Mouse (Mus musculus) cerebellum, adult 2 months (tissue): ENCODE results near the gene Phxr2. TPM values are rescaled to one million over a fixed set of nuclear protein-coding genes. Genes with fewer than 3 reads are reported as not detected.
A peak's percentile ranks its signal among the peaks of the same experiment; 100 is the strongest.

Experiments
- DNase-seq, 2 experiments: peaks; one replicate each; pipeline ENCODE4 v3.0.0; 2021
- H3K27ac ChIP-seq: fragments of 200-500 bp; 2 replicates; pipeline ENCODE4 v1.5.1; 2012; ENCODE audit warnings: low read length, control low read depth, inconsistent platforms; ENCODE audit not compliant: insufficient read depth
- H3K27me3 ChIP-seq: fragments of 200-500 bp; 2 replicates; pipeline ENCODE4 v1.6.1; 2012; ENCODE audit warnings: inconsistent platforms, mild to moderate bottlenecking, low read length, moderate library complexity; ENCODE audit not compliant: control insufficient read depth, insufficient read depth
- H3K4me1 ChIP-seq: fragments of 200-500 bp; 2 replicates; pipeline ENCODE4 v1.6.1; 2011; ENCODE audit warnings: low read length; ENCODE audit not compliant: control insufficient read depth, insufficient read depth
- H3K4me3 ChIP-seq: fragments of 200-500 bp; replicated peaks from 2 replicates; pipeline ENCODE3; 2011; ENCODE audit warnings: mild to moderate bottlenecking, low read depth, low read length, control low read depth; ENCODE audit not compliant: insufficient read depth
- CTCF ChIP-seq: fragments of 200-500 bp; IDR thresholded peaks from 2 replicates; pipeline ENCODE4 v1.5.1; 2011; ENCODE audit warnings: low read depth, mild to moderate bottlenecking, control low read depth, low read length, moderate library complexity, borderline replicate concordance; ENCODE audit not compliant: insufficient read depth
- POLR2A ChIP-seq: fragments of 200-500 bp; IDR thresholded peaks from 2 replicates; pipeline ENCODE4 v1.6.1; 2011; ENCODE audit warnings: low read length, control low read depth, borderline replicate concordance; ENCODE audit not compliant: insufficient read depth
- WGBS: fragments of 180-500 bp; shearing (Covaris S2); methylation state at CpG from one replicate; pipeline ENCODE4 v1.1.7; 2018; 5-methylcytosine and 5-hydroxymethylcytosine counted together
- polyA plus RNA-seq: library from polyadenylated mRNA; depleted of rRNA; stranded (reverse); fragments of >200 nt; gene quantifications from 2 replicates; pipeline ENCODE4 v1.2.3, GENCODE M21; 2012

Gene Phxr2
- polyA plus RNA-seq, 1 experiment: not detected

GRCm38 (mm10) chr10:99116237-99116632 lies 9.9 kb downstream of the Phxr2 start:
- 84% methylated on average over 8 of the region's 8 CpGs for WGBS
- no peak for DNase-seq
- H3K27me3 ChIP-seq: no peaks in the 10 kb centered on the region
- no peaks in the 10 kb centered on the region for H3K4me1 ChIP-seq
- no peak overlapping the region for H3K27ac ChIP-seq
- H3K4me3 ChIP-seq: no peak overlapping the region
- TF ChIP-seq CTCF (no peak), POLR2A (no peak)

DNA sequence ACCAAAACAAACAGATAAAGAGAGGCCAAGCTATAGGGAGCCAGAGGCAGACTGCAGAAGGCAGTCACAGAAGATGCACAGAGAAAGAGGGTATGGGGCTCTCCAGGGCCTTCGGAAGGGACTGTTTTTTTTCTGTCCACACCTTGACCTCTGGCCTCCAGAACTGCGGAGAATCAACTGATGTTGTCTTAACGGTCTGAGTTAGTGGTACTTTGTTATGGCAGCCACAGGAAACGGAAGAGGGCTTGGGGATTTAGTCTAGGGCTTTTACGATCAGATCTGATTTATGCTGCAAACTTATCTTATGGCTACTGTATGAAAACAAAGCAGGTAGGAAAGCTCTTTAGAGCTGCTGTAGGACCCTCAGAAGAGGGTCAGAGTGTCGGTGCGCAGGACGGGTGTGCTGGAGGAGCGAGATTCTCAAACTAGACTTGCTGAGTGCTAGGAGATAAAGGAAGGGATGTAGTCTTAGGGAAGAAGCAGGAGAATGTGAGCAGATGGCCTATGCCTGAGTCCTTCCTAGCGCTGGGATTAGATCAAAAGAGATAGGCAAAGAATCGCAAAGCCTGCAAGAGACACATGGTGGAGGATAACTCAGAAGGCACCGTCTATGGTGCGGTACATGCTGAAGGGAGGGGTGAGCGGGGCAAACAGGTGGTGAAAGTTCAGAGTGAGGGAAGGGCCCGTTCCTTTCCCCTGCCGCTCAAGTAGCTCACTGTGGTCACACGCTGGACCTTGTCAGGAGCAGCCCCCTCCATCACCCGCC lies 10.5 kb downstream of the Phxr2 start:
- WGBS: 71% methylated on average over 18 of the region's 18 CpGs
- Histone ChIP-seq H3K27ac (no peak overlapping the region), H3K4me1 (no peaks in the 10 kb centered on the region), H3K27me3 (no peaks in the 10 kb centered on the region), H3K4me3 (no peak overlapping the region)
- DNase-seq: no peak
- no peak for TF ChIP-seq CTCF
- no peak for TF ChIP-seq POLR2A

DNA sequence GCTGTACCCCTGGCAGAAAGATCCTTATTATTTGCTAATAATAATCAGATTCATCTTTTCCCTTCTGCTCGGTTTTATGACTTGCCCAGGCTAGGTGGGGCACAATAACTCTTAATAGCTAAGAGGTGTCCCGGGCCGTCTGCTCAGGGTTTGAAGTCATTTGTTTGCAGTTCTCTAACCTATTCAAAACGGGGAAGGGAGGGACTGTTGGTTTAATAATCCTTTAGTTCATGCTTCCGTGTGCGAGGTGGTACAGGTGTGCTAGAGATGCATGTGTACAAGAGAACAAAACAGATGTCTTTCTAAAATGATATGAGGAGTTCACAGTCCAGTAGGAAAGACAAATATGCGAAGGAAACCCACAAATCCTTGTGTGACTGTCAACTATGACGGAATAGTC lies 11.8 kb downstream of the Phxr2 start:
- WGBS: 90% methylated on average over 8 of the region's 8 CpGs
- Histone ChIP-seq H3K4me1 (no peaks in the 10 kb centered on the region), H3K27ac (no peak overlapping the region), H3K4me3 (no peak overlapping the region), H3K27me3 (no peaks in the 10 kb centered on the region)
- TF ChIP-seq CTCF: no peak
- TF ChIP-seq POLR2A: no peak
- no peak for DNase-seq

- TF ChIP-seq CTCF: no peak
- TF ChIP-seq POLR2A: no peak
- Histone ChIP-seq H3K27ac (no peak overlapping the region), H3K4me3 (no peak overlapping the region), H3K27me3 (no peaks in the 10 kb centered on the region), H3K4me1 (no peaks in the 10 kb centered on the region)
- 47% methylated on average over 3 of the region's 3 CpGs for WGBS
- DNase-seq: no peak
These were observed 12.6 kb downstream of the Phxr2 start for GRCm38 (mm10) chr10:99113533-99113932.

DNA sequence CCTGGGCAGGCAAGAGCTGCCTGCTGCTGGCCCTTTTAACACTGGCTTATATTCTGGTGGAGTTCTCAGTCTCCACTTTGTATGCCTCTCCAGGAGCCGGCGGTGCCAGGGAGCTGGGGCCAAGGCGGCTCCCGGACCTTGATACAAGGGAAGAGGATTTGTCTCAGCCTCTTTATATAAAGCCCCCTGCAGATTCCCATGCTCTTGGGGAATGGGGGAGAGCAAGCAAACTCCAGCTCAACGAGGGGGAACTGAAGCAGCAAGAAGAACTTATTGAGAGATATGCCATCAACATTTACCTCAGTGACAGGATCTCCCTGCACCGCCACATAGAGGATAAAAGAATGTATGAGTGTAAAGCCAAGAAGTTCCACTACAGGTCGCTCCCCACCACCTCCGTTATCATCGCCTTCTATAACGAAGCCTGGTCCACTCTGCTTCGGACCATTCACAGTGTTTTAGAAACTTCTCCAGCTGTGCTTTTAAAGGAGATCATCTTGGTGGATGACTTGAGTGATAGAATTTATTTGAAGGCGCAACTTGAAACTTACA lies 17.6 kb downstream of the Phxr2 start:
- H3K4me1 ChIP-seq: no peaks in the 10 kb centered on the region; the same call in 1 of the 2 replicates
- WGBS: 37% methylated on average over 12 of the region's 12 CpGs
- TF ChIP-seq POLR2A (no peak), CTCF (no peak)
- no peaks in the 10 kb centered on the region for H3K27me3 ChIP-seq
- peak overlapping the region; percentile 83 for H3K4me3 ChIP-seq
- no peak overlapping the region for H3K27ac ChIP-seq
- DNase-seq: peak in 1 of 2 experiments; percentile 26

- Histone ChIP-seq H3K27me3 (no peaks in the 10 kb centered on the region), H3K4me1 (no peaks in the 10 kb centered on the region; the same call in 1 of the 2 replicates), H3K4me3 (peak within 1 kb of the TSS; percentile 83), H3K27ac (peak within 1 kb of the TSS; percentile 57)
- under 1% methylated on average over 22 of the region's 22 CpGs for WGBS
- TF ChIP-seq POLR2A (no peak), CTCF (peak; percentile 50; the same call in 1 of the 2 replicates)
- peak; percentile 64 to 70 for DNase-seq
These were observed 18.2 kb downstream of the Phxr2 start, which contains the start of gene Galnt4 for GRCm38 (mm10) chr10:99107964-99108363. Gene Galnt4, plus strand, starts transcription at chr10:99108159.

DNA sequence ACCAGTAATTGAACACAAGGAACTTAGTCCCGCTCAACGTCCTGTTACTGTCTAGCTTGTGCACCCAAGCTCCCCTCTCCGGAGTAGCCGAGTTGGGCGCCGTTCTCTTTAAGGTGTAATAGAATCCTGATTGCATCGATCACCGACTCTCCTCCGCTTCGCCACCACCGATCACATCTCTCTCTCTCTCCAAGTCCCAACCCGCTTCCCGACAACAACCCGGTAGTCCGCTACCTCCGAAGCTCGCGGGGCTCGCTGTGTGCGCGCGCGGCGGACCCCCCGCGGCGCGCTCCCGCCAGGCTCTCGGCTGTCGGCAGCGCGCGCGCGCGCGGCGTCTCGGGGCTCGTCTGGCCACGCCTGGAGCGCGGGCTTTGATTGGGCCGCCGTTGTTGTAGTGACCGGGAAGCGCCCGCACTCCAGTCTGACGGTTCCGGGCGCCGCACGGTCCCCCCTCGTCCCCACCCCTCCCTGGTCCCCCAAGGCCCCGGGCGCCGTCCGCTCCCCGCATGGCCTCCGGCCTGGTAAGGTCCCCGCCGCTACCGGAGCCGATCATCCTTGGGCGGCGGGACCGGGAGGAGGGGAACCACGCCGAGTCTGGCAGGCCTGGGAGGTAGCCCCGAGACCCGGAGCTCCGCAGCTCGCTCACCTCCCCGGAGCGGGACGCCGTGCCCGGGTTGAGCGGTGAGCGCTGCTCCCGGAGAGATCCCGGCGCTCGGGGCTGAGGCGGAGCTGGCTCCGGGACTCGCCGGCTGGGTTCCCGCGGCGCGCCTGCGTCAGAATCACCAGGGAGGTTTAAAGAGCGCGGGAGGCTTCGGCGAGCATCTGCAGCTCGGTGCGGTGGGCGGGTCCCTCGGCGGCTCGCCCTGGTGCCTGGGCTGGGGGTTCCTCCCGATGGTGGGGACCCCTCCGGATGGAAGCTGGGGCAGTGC lies 19.2 kb downstream of the Phxr2 start, which contains the start of gene Poc1b:
Gene Poc1b, plus strand, starts transcription at position 334 of the 929 bp plus-strand sequence.
- H3K27me3 ChIP-seq: no peaks in the 10 kb centered on the region
- no peak for TF ChIP-seq POLR2A
- TF ChIP-seq CTCF: no peak
- H3K27ac ChIP-seq: peak within 1 kb of the TSS; percentile 90
- no peaks in the 10 kb centered on the region; the same call in 1 of the 2 replicates for H3K4me1 ChIP-seq
- peak; percentile 88 to 89 for DNase-seq
- WGBS: under 1% methylated on average over 102 of the region's 106 CpGs
- peak within 1 kb of the TSS; percentile 83 for H3K4me3 ChIP-seq
